Mouse (Mus musculus): ENCODE data around the gene Hpgd. TPM values are rescaled to one million over a fixed set of nuclear protein-coding genes. Genes with fewer than 3 reads are reported as not detected.

Hpgd gene
- polyA plus RNA-seq, 1 experiment from 2014 or later, result 29.4 TPM

GRCm38 (mm10) chr8:56344359-56344758 is 50.0 kb downstream of the Hpgd start:
- Histone ChIP-seq H3K27ac (ENCODE audit: low read length) (no peak overlapping the region), H3K9ac (ENCODE audit: low read length) (no peak overlapping the region), H3K27me3 (ENCODE audit: control insufficient read depth, insufficient read depth, low read depth, low read length) (no peaks in the 10 kb centered on the region), H3K4me1 (replicated peaks; ENCODE audit: control insufficient read depth, insufficient read depth, low read length) (peaks cover 5% of the 10 kb centered on the region; the same call in 1 of the 2 replicates), H3K4me3 (ENCODE audit: low read length) (no peak overlapping the region), H3K9me3 (ENCODE audit: control insufficient read depth, low read length) (no peaks in the 10 kb centered on the region), H3K4me2 (ENCODE audit: low read depth, low read length) (no peak overlapping the region), H3K36me3 (ENCODE audit: control insufficient read depth, insufficient read depth, low read length) (no peaks in the 10 kb centered on the region)
- no peak for ATAC-seq (ENCODE audit: low read depth)
- WGBS, result 83% methylated on average over 1 of the region's 1 CpGs

GRCm38 (mm10) chr8:56345641-56346420 is 51.4 kb downstream of the Hpgd start:
- no peak overlapping the region for H3K9ac ChIP-seq (ENCODE audit: low read length)
- WGBS, result 76% methylated on average over 5 of the region's 5 CpGs
- H3K4me1 ChIP-seq (replicated peaks; ENCODE audit: control insufficient read depth, insufficient read depth, low read length), result peaks cover 5% of the 10 kb centered on the region; the same call in 1 of the 2 replicates
- no peak overlapping the region for H3K4me2 ChIP-seq (ENCODE audit: low read depth, low read length)
- no peaks in the 10 kb centered on the region for H3K27me3 ChIP-seq (ENCODE audit: control insufficient read depth, insufficient read depth, low read depth, low read length)
- ATAC-seq (ENCODE audit: low read depth), result no peak
- no peak overlapping the region for H3K27ac ChIP-seq (ENCODE audit: low read length)
- H3K36me3 ChIP-seq (ENCODE audit: control insufficient read depth, insufficient read depth, low read length), result no peaks in the 10 kb centered on the region
- no peaks in the 10 kb centered on the region for H3K9me3 ChIP-seq (ENCODE audit: control insufficient read depth, low read length)
- H3K4me3 ChIP-seq (ENCODE audit: low read length), result no peak overlapping the region

- 80% methylated on average over 2 of the region's 2 CpGs for WGBS
- no peak overlapping the region for H3K9ac ChIP-seq (ENCODE audit: low read length)
Observed at GRCm38 (mm10) chr8:56363180-56363579, 68.8 kb downstream of the Hpgd start.

More at GRCm38 (mm10) chr8:56363180-56363579, 68.8 kb downstream of the Hpgd start:
- no peaks in the 10 kb centered on the region for H3K27me3 ChIP-seq (ENCODE audit: control insufficient read depth, insufficient read depth, low read depth, low read length)
- H3K4me2 ChIP-seq (ENCODE audit: low read depth, low read length), result no peak overlapping the region
- H3K27ac ChIP-seq (ENCODE audit: low read length), result no peak overlapping the region
- no peaks in the 10 kb centered on the region for H3K36me3 ChIP-seq (ENCODE audit: control insufficient read depth, insufficient read depth, low read length)
- no peaks in the 10 kb centered on the region for H3K4me1 ChIP-seq (replicated peaks; ENCODE audit: control insufficient read depth, insufficient read depth, low read length)
- no peaks in the 10 kb centered on the region for H3K9me3 ChIP-seq (ENCODE audit: control insufficient read depth, low read length)
- no peak for ATAC-seq (ENCODE audit: low read depth)
- H3K4me3 ChIP-seq (ENCODE audit: low read length), result no peak overlapping the region
